Mouse (Mus musculus): ENCODE measurements around the gene Thsd7b.

DNA sequence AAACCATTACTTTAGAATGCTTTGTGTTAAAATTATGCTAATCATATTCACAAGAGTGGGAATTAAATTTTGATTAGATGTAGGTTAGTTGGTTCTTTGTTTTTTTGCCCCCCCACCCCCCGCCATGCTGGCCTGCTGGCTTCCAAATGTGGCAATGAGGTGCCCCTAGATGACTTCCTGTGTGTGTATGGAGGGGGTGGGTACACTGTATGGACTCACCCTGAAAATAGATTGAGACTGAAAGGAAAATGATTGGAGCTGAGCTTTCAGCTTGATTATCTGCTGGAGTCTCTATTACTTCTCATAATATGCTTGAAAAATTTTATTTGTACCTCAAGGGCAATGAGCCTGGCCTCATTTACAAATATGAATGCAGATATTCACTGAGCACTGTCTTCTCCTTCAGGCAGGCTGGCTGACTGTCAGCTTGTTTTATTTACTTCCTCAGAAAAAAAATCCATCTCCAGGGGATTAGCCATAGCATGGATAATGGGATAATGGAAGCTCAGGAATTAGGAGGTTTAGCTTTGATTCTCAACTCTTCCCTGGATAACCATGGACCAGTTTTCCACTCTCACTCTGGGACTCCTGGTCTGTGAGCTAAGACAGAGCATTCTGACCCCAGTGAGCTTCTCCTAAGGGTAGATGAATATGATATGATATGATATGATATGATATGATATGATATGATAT, 483.6 kb downstream of the Thsd7b start:
- TF ChIP-seq GATA1 (IDR thresholded peaks at IDR 0.05; ENCODE audit: borderline replicate concordance, low read length), result no peak
- TF ChIP-seq FLI1 (IDR thresholded peaks at IDR 0.05; ENCODE audit: low read length), result no peak
